Mouse (Mus musculus) CH12.LX (cell line): Measurements from ENCODE around the gene Gm5737.

Experiments used
- CTCF ChIP-seq, 2 experiments: IDR thresholded peaks in 1 of 2; conservative IDR thresholded peaks in 1 of 2; 2 replicates each; pipeline ENCODE4 v1.5.1; 2011 to 2012; ENCODE audit warnings: low read depth in 2 of 2, low read length in 2 of 2, improper control_type of control experiment in 1 of 2, inconsistent platforms in 1 of 2, mild to moderate bottlenecking in 1 of 2, moderate library complexity in 1 of 2
- E2F4 ChIP-seq: IDR thresholded peaks from 2 replicates; pipeline ENCODE4 v1.6.1; 2011; ENCODE audit warnings: low read depth, low read length, improper control_type of control experiment; ENCODE audit not compliant: insufficient replicate concordance
- HCFC1 ChIP-seq: IDR thresholded peaks from 2 replicates; pipeline ENCODE4 v1.6.1; 2012; ENCODE audit warnings: low read depth, mild to moderate bottlenecking, inconsistent platforms, low read length, improper control_type of control experiment
- MAX ChIP-seq: IDR thresholded peaks from 2 replicates; pipeline ENCODE4 v1.6.1; 2011; ENCODE audit warnings: low read length, improper control_type of control experiment
- MAZ ChIP-seq: IDR thresholded peaks from 2 replicates; pipeline ENCODE4 v1.6.1; 2012; ENCODE audit warnings: low read depth, mild to moderate bottlenecking, inconsistent platforms, low read length, improper control_type of control experiment, moderate library complexity
- MEF2A ChIP-seq: IDR thresholded peaks from 2 replicates; pipeline ENCODE4 v1.6.1; 2014; ENCODE audit warnings: low read depth, mild to moderate bottlenecking, inconsistent platforms, low read length, improper control_type of control experiment, borderline replicate concordance
- NRF1 ChIP-seq: IDR thresholded peaks from 2 replicates; pipeline ENCODE4 v1.6.1; 2014; ENCODE audit warnings: low read depth, mild to moderate bottlenecking, inconsistent platforms, low read length, improper control_type of control experiment, moderate library complexity
- POLR2A ChIP-seq: IDR thresholded peaks from 2 replicates; pipeline ENCODE4 v1.6.1; 2011; ENCODE audit warnings: low read depth, mild to moderate bottlenecking, improper control_type of control experiment, low read length
- ZKSCAN1 ChIP-seq: IDR thresholded peaks from 2 replicates; pipeline ENCODE4 v1.6.1; 2012; ENCODE audit warnings: low read depth, inconsistent platforms, low read length, improper control_type of control experiment, borderline replicate concordance

GRCm38 (mm10) chr7:120862196-120862595 lies 50.0 kb downstream of the Gm5737 start:
- TF ChIP-seq MEF2A, result no peak
- TF ChIP-seq MAX, result no peak
- TF ChIP-seq POLR2A, result no peak
- TF ChIP-seq CTCF (conservative IDR thresholded peaks at IDR 0.05 in 1 of 2, IDR thresholded peaks at IDR 0.05 in 1 of 2; ENCODE audit: low read depth in 2 of 2, low read length in 2 of 2), result no peak
- no peak for TF ChIP-seq ZKSCAN1
- no peak for TF ChIP-seq NRF1
- no peak for TF ChIP-seq HCFC1
- TF ChIP-seq E2F4, result no peak
- TF ChIP-seq MAZ, result no peak
